Mouse (Mus musculus) gastrocnemius, postnatal 14 days (tissue): ENCODE results near the gene Olfr1025-ps1. TPM values are rescaled to one million over a fixed set of nuclear protein-coding genes. Genes with fewer than 3 reads are reported as not detected.

Experiments used
- DNase-seq: peaks from one replicate; pipeline ENCODE4 v3.0.0; 2021; ENCODE audit warnings: mixed read lengths
- intact Hi-C: fragments of 180-260 bp; cut with DNase I; formaldehyde crosslinking; loops from one replicate; pipeline ENCODE4 v1.15.1; 2025; ENCODE audit warnings: low total_unique reads
- long read RNA-seq, 2 experiments: library from polyadenylated mRNA; stranded (forward); transcript quantifications; one replicate each; pipeline ENCODE4 v2.0.0; 2021
- total RNA-seq, 2 experiments: library from RNA; stranded (reverse); gene quantifications; 2 replicates each; pipeline ENCODE4 v1.2.3; 2021

Gene Olfr1025-ps1
- total RNA-seq: not detected
- long read RNA-seq, experiment 1: 0 reads
- long read RNA-seq, experiment 2: 0 reads

DNA sequence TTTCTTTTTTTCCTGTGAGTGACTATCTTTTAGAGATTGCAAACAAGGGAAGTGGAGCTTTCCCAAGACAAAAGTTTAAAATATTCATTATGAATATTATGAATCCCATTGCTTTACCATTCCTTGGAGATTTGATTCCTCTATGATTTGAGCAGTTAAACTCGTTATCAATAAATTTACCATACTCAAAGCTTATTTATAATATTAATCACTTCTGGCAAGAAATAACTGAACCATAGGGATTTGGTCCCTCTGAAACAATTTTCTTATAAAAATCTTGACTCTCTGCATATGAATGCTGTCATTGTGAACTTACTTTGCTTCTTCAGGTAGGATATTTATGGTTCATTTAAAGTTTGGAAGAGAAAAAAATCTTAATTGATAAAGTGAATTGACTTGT is at the start of gene Olfr1025-ps1:
Olfr1025-ps1 (plus strand) TSS at position 301 of the 400 bp plus-strand sequence.
- DNase-seq: no peak
- intact Hi-C loops: no loop called here

DNA sequence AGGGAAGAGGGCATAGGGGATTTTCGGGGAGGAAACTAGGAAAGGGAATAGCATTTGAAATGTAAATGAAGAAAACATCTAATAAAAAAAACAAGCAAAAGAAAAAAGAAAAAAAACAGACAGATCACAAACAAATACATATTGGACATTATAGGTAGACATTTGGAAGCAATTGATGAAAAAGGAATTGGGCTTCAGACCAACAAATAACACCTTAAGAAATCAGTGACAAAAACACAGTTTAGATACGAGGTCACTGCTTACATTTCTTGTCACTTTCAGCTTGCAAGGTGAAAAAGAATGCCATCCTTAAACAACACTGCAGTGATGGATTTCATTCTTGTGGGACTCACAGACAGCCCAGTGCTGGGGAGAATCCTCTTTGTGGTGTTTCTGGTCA is 46.7 kb upstream of the Olfr1025-ps1 start, which contains the start of gene Olfr1022:
Olfr1022 (plus strand) TSS at position 301 of the 400 bp plus-strand sequence.
- no peak for DNase-seq
- intact Hi-C loops: no loop called here

DNA sequence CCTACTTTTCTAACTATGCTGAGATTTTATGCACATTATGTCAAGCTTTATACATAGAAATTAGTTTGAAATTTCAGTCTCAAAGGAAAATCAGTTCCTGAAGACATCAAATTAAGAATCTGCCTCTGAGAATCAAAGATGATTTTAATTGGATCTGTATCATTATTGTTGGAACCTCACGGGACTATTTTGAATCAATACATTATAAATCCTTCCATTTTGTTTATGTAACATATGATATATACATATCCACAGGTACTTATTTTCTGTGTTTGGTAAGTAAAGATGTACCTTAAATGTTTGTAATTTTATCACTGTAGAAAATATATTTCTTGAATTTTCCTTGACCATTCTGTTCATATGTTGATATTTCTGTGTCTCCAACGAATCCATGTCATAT is 29.7 kb upstream of the Olfr1025-ps1 start, which contains the start of gene Olfr1023:
Olfr1023 (plus strand) TSS at position 301 of the 400 bp plus-strand sequence.
- intact Hi-C loops: no loop called here
- DNase-seq: no peak

DNA sequence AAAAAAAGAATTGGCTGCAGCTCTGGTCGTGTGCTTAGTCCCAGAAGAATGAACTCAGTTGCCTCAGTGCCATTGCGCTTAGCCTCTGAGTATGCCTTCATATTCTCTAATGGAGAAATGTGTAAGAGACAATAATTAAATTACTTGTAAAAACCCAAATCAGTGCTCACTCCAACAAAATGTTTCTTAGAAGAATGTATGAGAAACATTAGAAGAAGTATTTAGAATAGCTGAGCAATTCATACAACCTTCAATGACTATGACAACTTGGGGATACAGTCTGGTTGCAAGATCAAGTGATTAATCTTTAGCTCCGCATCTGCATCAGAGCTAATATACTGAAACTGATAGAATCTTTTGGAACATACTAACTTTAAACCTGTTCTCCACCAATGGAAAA is 10.0 kb upstream of the Olfr1025-ps1 start, which contains the start of gene Olfr1024:
Olfr1024 (minus strand) TSS at position 101 of the 400 bp plus-strand sequence.
- intact Hi-C loops: no loop called here
- no peak for DNase-seq

DNA sequence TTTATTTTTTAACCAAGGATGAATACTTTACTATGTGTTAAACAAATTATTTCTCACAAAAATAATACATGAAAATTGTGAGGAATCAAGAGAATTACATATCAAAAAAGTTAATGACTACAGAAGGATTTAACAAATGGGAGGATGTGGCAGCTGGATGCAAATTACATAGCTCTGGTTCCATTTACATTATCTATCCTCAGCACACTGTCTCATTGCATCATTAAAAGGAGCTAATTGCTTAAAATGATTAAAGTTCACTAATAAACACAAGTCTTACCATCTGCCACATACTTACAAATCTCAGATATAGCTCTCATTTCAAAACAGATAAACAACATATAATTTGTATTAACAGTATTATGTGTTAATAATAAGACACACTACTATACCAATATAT is 1.8 kb upstream of the Olfr1025-ps1 start:
- no peak for DNase-seq
- intact Hi-C loops: no loop called here

DNA sequence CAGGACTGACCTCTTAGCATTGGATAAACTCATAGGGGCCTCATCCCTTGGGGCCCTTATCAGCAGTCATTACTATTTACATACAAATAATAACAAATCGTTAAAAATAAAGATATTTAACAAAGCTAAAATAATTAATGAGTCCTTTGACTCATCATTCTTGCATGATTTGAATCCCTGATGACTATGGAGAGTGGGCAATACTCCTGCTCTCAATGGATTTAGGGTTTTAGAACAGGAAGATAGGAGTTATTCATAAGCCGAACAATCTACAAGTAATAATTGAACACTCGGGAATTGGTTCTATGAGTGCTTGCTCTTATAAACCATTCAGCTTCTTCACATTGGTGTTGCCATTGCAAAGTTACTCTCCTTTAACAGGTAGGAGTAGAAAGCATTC is 6.3 kb downstream of the Olfr1025-ps1 start, which contains the start of gene Olfr1026:
Olfr1026 (plus strand) TSS at position 301 of the 400 bp plus-strand sequence.
- intact Hi-C loops: no loop called here
- no peak for DNase-seq

DNA sequence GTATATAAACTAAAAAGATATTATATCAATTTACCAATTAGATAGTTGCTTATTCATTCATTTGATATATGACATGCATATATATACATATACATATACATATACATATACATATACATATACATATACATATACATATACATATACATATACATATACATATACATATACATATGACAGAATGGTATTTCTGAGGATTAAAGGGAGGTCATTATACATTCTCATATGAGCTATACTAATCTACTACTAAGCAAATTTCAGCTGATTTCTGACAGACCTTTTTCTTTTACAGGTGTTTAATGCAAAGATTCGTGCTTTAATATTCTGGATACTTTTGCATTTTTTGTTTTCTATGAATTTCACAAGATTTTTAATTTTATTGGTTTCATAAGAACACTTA is 35.1 kb downstream of the Olfr1025-ps1 start, which contains the start of gene Olfr1028:
Olfr1028 (plus strand) TSS at position 301 of the 400 bp plus-strand sequence.
- intact Hi-C loops: no loop called here
- DNase-seq: no peak

Other genes with a start within 250 kb of the Olfr1025-ps1 start
- not detected for gene Olfr1006, start 236.4 kb upstream of the Olfr1025-ps1 start, total RNA-seq
- not detected for gene Olfr1008, start 225.8 kb upstream of the Olfr1025-ps1 start, total RNA-seq
- not detected for gene Olfr1009, start 199.8 kb upstream of the Olfr1025-ps1 start, total RNA-seq
- not detected for gene Olfr1012, start 152.4 kb upstream of the Olfr1025-ps1 start, total RNA-seq
- not detected for gene Olfr1013, start 148.1 kb upstream of the Olfr1025-ps1 start, total RNA-seq
- not detected for gene Olfr1014, start 142.5 kb upstream of the Olfr1025-ps1 start, total RNA-seq
- gene Olfr1015, start 133.2 kb upstream of the Olfr1025-ps1 start, total RNA-seq: not detected
- not detected for gene Olfr1016, start 112.6 kb upstream of the Olfr1025-ps1 start, total RNA-seq
- gene Olfr1018, start 96.7 kb upstream of the Olfr1025-ps1 start, total RNA-seq: not detected
- not detected for gene Olfr1019, start 69.7 kb upstream of the Olfr1025-ps1 start, total RNA-seq
- gene Olfr1020, start 68.2 kb upstream of the Olfr1025-ps1 start, total RNA-seq: not detected
- not detected for gene Olfr1022, start 46.6 kb upstream of the Olfr1025-ps1 start, total RNA-seq
- gene Olfr1023, start 29.6 kb upstream of the Olfr1025-ps1 start, total RNA-seq: not detected
- not detected for gene Olfr1024, start 10.1 kb upstream of the Olfr1025-ps1 start, total RNA-seq
- not detected for gene Olfr1026, start 6.4 kb downstream of the Olfr1025-ps1 start, total RNA-seq
- gene Olfr1028, start 35.2 kb downstream of the Olfr1025-ps1 start, total RNA-seq: not detected
- gene Olfr1029, start 58.7 kb downstream of the Olfr1025-ps1 start, total RNA-seq: not detected
- not detected for gene Olfr1030, start 64.1 kb downstream of the Olfr1025-ps1 start, total RNA-seq
- not detected for gene Olfr1031, start 75.1 kb downstream of the Olfr1025-ps1 start, total RNA-seq
- not detected for gene Olfr1032, start 90.3 kb downstream of the Olfr1025-ps1 start, total RNA-seq
- under 1 TPM in 1 of 2 experiments, not detected in 1; 0.64 TPM for gene Olfr1033, start 105.4 kb downstream of the Olfr1025-ps1 start, total RNA-seq
- not detected for gene Olfr1034, start 130.7 kb downstream of the Olfr1025-ps1 start, total RNA-seq
- not detected for gene Olfr1036, start 158.8 kb downstream of the Olfr1025-ps1 start, total RNA-seq
- gene Olfr1037, start 172.2 kb downstream of the Olfr1025-ps1 start, total RNA-seq: not detected
- not detected for gene Olfr1039, start 220.7 kb downstream of the Olfr1025-ps1 start, total RNA-seq
- not detected for gene Olfr1040, start 231.5 kb downstream of the Olfr1025-ps1 start, total RNA-seq
- gene Olfr1042, start 246.6 kb downstream of the Olfr1025-ps1 start, total RNA-seq: not detected